26 mouse cellular contexts compared by ENCODE assay signal in the genomic region with DNA sequence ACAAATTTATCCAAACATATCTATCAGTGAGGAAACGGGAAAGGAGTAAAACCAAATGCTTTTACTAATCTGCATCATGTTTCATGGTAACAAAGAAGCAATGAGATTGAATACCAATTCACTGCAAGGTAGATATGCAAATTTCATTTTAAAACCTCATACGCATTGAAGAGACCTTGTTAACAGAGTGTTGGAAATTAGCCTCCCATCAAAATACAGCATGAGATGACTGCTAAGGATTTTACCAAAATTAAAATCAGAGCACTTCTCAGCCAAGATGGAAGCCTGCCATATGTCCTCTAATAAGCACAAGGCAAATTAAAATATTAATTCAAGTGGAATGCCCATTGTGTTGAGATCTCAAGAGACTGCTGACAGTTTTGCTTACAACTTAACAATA.
DNase-seq lines count a peak whose midpoint lies in the region; ATAC-seq and TF ChIP-seq lines count a peak whose summit lies in the region.
"Had no signal": no experiment of that assay in that cellular context is flagged by ENCODE, and none has a peak within 500 bp of the region (broad histone marks: within the 10 kb centered on the region; RNA-seq: fewer than 3 reads in every experiment).

No protein-coding gene starts in this region.

- H3K27ac ChIP-seq in midbrain, embryonic 13.5 days = no peak overlapping the region
- no peak overlapping the region for H3K27ac ChIP-seq in midbrain, embryonic 10.5 days (replicated peaks)
- H3K27ac ChIP-seq in forebrain, embryonic 12.5 days = no peak overlapping the region
- H3K27ac ChIP-seq in forebrain, postnatal 0 days (ENCODE audit: low read depth, low read length) = no peak overlapping the region
- H3K27ac ChIP-seq: heart, embryonic 10.5 days; heart, embryonic 15.5 days; kidney, postnatal 0 days; limb, embryonic 13.5 days; lung, embryonic 15.5 days; stomach, postnatal 0 days had no signal

- 49% methylated on average over 2 of the region's 2 CpGs for WGBS in midbrain, embryonic 13.5 days
- WGBS in midbrain, embryonic 10.5 days = 78% methylated on average over 2 of the region's 2 CpGs
- WGBS in forebrain, embryonic 12.5 days = 47% methylated on average over 2 of the region's 2 CpGs
- 30% methylated on average over 2 of the region's 2 CpGs for WGBS in forebrain, postnatal 0 days

- no peaks in the 10 kb centered on the region for H3K9me3 ChIP-seq in midbrain, embryonic 13.5 days
- no peaks in the 10 kb centered on the region for H3K9me3 ChIP-seq in midbrain, embryonic 10.5 days (replicated peaks)
- no peaks in the 10 kb centered on the region for H3K9me3 ChIP-seq in forebrain, embryonic 12.5 days
- H3K9me3 ChIP-seq in forebrain, postnatal 0 days (ENCODE audit: low read length) = no peaks in the 10 kb centered on the region
- H3K9me3 ChIP-seq: heart, embryonic 10.5 days; heart, embryonic 15.5 days; limb, embryonic 13.5 days; lung, embryonic 15.5 days had no signal

- H3K4me2 ChIP-seq in midbrain, embryonic 13.5 days (replicated peaks) = no peak overlapping the region
- H3K4me2 ChIP-seq in forebrain, embryonic 12.5 days = no peak overlapping the region
- no peak overlapping the region for H3K4me2 ChIP-seq in forebrain, postnatal 0 days (ENCODE audit: low read depth)
- H3K4me2 ChIP-seq: heart, embryonic 15.5 days; limb, embryonic 13.5 days; liver, embryonic 11.5 days; lung, embryonic 15.5 days had no signal

- TF ChIP-seq POLR2A in brain, embryonic 14.5 days (IDR thresholded peaks at IDR 0.05; ENCODE audit: borderline replicate concordance, extremely low read depth, insufficient read depth, insufficient read length, poor library complexity, severe bottlenecking) = no peak

- H3K4me1 ChIP-seq in midbrain, embryonic 13.5 days (replicated peaks) = no peaks in the 10 kb centered on the region
- H3K4me1 ChIP-seq in midbrain, embryonic 10.5 days = no peaks in the 10 kb centered on the region
- H3K4me1 ChIP-seq in forebrain, embryonic 12.5 days = no peaks in the 10 kb centered on the region
- no peaks in the 10 kb centered on the region for H3K4me1 ChIP-seq in forebrain, postnatal 0 days (ENCODE audit: insufficient read depth)
- H3K4me1 ChIP-seq: heart, embryonic 10.5 days; heart, embryonic 15.5 days; limb, embryonic 13.5 days; lung, embryonic 15.5 days had no signal

- H3K27me3 ChIP-seq in midbrain, embryonic 13.5 days = no peaks in the 10 kb centered on the region
- H3K27me3 ChIP-seq in midbrain, embryonic 10.5 days (ENCODE audit: low read depth, poor library complexity, severe bottlenecking) = no peaks in the 10 kb centered on the region
- no peaks in the 10 kb centered on the region for H3K27me3 ChIP-seq in forebrain, embryonic 12.5 days
- H3K27me3 ChIP-seq in forebrain, postnatal 0 days (ENCODE audit: insufficient read depth, low read length) = no peaks in the 10 kb centered on the region
- H3K27me3 ChIP-seq: heart, embryonic 15.5 days; limb, embryonic 13.5 days; lung, embryonic 15.5 days had no signal

- no peak for TF ChIP-seq CTCF in brain, embryonic 14.5 days (IDR thresholded peaks at IDR 0.05; ENCODE audit: borderline replicate concordance, extremely low read depth, insufficient read depth, insufficient read length)
- no peak for TF ChIP-seq CTCF in forebrain, postnatal 0 days (IDR thresholded peaks at IDR 0.05; ENCODE audit: low read depth)

- H3K4me3 ChIP-seq in midbrain, embryonic 13.5 days (replicated peaks) = no peak overlapping the region
- no peak overlapping the region for H3K4me3 ChIP-seq in midbrain, embryonic 10.5 days
- no peak overlapping the region for H3K4me3 ChIP-seq in forebrain, embryonic 12.5 days (replicated peaks)
- H3K4me3 ChIP-seq in forebrain, postnatal 0 days (ENCODE audit: low read depth, low read length) = no peak overlapping the region
- H3K4me3 ChIP-seq: erythroblast, embryonic 14.5 days; heart, embryonic 10.5 days; heart, embryonic 15.5 days; limb, embryonic 13.5 days; lung, embryonic 15.5 days had no signal

- no peak overlapping the region for H3K9ac ChIP-seq in midbrain, embryonic 13.5 days (replicated peaks)
- no peak overlapping the region for H3K9ac ChIP-seq in forebrain, embryonic 12.5 days
- H3K9ac ChIP-seq in forebrain, postnatal 0 days = no peak overlapping the region
- H3K9ac ChIP-seq: heart, embryonic 15.5 days; limb, embryonic 13.5 days; lung, embryonic 15.5 days had no signal

- ATAC-seq in midbrain, embryonic 13.5 days = 0 out of 2 replicates have a peak, but pooled peaks have one; percentile 20
- ATAC-seq in forebrain, embryonic 12.5 days (ENCODE audit: low FRiP score) = peak; percentile 39; the same call in 1 of the 2 replicates
- ATAC-seq in forebrain, postnatal 0 days = no peak; the same call in 1 of the 2 replicates
- ATAC-seq: intestine, embryonic 16.5 days had no signal

- no peak for DNase-seq in midbrain, embryonic 10.5 days (ENCODE audit: low spot score)
- peak; percentile 82 for DNase-seq in brain, embryonic 14.5 days (ENCODE audit: low read depth)
- DNase-seq in forebrain, postnatal 0 days = peak; percentile 30
- DNase-seq in T-cell, adult 2 months (ENCODE audit: low spot score) = no peak
- DNase-seq: adrenal gland, adult 8-10 months; B cell, adult 2 months; cerebellum, adult 11-12 months; cerebellum, adult 9-11 months; gastrocnemius, postnatal 25 days; heart, adult 11 months; kidney, adult 8-10 months; kidney, postnatal 4 days; right cerebral cortex, postnatal 4 days; thymus, adult 18-20 months; thymus, postnatal 25 days had no signal

- H3K36me3 ChIP-seq in midbrain, embryonic 13.5 days = no peaks in the 10 kb centered on the region
- H3K36me3 ChIP-seq in midbrain, embryonic 10.5 days = no peaks in the 10 kb centered on the region
- no peaks in the 10 kb centered on the region for H3K36me3 ChIP-seq in forebrain, embryonic 12.5 days (replicated peaks)
- no peaks in the 10 kb centered on the region for H3K36me3 ChIP-seq in forebrain, postnatal 0 days (ENCODE audit: insufficient read depth)
- H3K36me3 ChIP-seq: heart, embryonic 10.5 days; heart, embryonic 15.5 days; limb, embryonic 13.5 days; lung, embryonic 15.5 days had no signal

Comparison
In these comparisons a context has a peak if more than half of its experiments do, and no peak if none do; other contexts are left out.
1. DNase-seq: peak in brain, embryonic 14.5 days (single experiment) and forebrain, postnatal 0 days (single experiment); none in midbrain, embryonic 10.5 days (single experiment) and T-cell, adult 2 months (single experiment).